Mouse (Mus musculus) forebrain, embryonic 15.5 days (tissue): Measurements from ENCODE around the gene Mrpl50. TPM values are rescaled to one million over a fixed set of nuclear protein-coding genes. Genes with fewer than 3 reads are reported as not detected.
A peak's percentile ranks its signal among the peaks of the same experiment; 100 is the strongest.
"Not testable (repeated sequence)": the region's sequence is repeated elsewhere in the genome, so short reads cannot be mapped to it uniquely, and the experiment has no call there.

Source experiments
- ATAC-seq: fragments of 200-750 bp; cut with Nextera tagmentation; replicated peaks from 2 replicates; pipeline ENCODE4 v1.8.0; 2017; ENCODE audit warnings: mild to moderate bottlenecking, moderate TSS enrichment, moderate library complexity
- H3K27ac ChIP-seq: fragments of 300-500 bp; sonication (generic); replicated peaks from 2 replicates; pipeline ENCODE4 v1.5.1; 2015; ENCODE audit warnings: mild to moderate bottlenecking, inconsistent platforms
- H3K27me3 ChIP-seq: fragments of 300-500 bp; sonication (generic); 2 replicates; pipeline ENCODE4 v1.6.1; 2015; ENCODE audit warnings: inconsistent platforms
- H3K36me3 ChIP-seq: fragments of 300-500 bp; sonication (generic); 2 replicates; pipeline ENCODE4 v1.6.1; 2015; ENCODE audit warnings: mild to moderate bottlenecking, inconsistent platforms
- H3K4me1 ChIP-seq: fragments of 300-500 bp; sonication (generic); 2 replicates; pipeline ENCODE4 v1.6.1; 2015; ENCODE audit warnings: inconsistent platforms
- H3K4me2 ChIP-seq: fragments of 300-500 bp; sonication (generic); replicated peaks from 2 replicates; pipeline ENCODE4 v1.6.1; 2015; ENCODE audit warnings: mild to moderate bottlenecking, inconsistent platforms
- H3K4me3 ChIP-seq: fragments of 300-500 bp; sonication (generic); 2 replicates; pipeline ENCODE4 v1.5.1; 2015; ENCODE audit warnings: mild to moderate bottlenecking, inconsistent platforms
- H3K9ac ChIP-seq: fragments of 300-500 bp; sonication (generic); replicated peaks from 2 replicates; pipeline ENCODE4 v1.6.1; 2015; ENCODE audit warnings: mild to moderate bottlenecking, inconsistent platforms
- H3K9me3 ChIP-seq: fragments of 300-500 bp; sonication (generic); 2 replicates; pipeline ENCODE4 v1.6.1; 2016; ENCODE audit warnings: inconsistent platforms
- WGBS: fragments of 180-500 bp; shearing (Covaris S2); methylation state at CpG from one replicate; pipeline ENCODE4 v1.1.7; 2015; ENCODE audit warnings: mixed read lengths; 5-methylcytosine and 5-hydroxymethylcytosine counted together
- polyA plus RNA-seq: library from polyadenylated mRNA; unstranded; fragments of >200 nt; fragmentation: Nextera tagmentation; extraction: Ambion mirVana; gene quantifications from 2 replicates; pipeline ENCODE4 v1.2.1, GENCODE M21; 2015

The Mrpl50 gene
- polyA plus RNA-seq, 1 experiment from 2014 or later: 77.7 TPM

DNA sequence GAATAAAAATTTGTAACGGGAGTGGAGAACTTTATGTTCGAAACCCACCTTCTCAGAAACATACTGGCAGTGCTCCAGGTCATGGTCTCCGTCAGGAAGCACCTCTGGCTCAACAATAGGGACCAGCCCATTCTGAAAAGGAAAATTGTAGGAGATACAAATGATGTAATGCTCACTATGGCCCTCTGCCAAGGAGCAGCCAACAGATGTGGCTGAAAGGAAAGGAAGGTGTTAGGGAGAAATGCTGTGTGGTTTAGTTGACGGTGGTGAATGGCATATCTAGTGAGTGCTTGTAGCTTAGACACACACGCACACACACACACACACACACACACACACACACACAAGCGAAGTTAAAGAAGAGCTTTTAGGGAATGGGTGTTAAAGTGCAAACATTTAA is 18.8 kb upstream of the Mrpl50 start:
- no peaks in the 10 kb centered on the region for H3K4me1 ChIP-seq
- H3K9ac ChIP-seq: no peak overlapping the region
- no peaks in the 10 kb centered on the region for H3K36me3 ChIP-seq
- WGBS: 52% methylated on average over 6 of the region's 6 CpGs
- no peak for ATAC-seq
- no peak overlapping the region for H3K27ac ChIP-seq
- no peaks in the 10 kb centered on the region for H3K9me3 ChIP-seq
- H3K27me3 ChIP-seq: no peaks in the 10 kb centered on the region
- no peak overlapping the region for H3K4me2 ChIP-seq
- no peak overlapping the region for H3K4me3 ChIP-seq

DNA sequence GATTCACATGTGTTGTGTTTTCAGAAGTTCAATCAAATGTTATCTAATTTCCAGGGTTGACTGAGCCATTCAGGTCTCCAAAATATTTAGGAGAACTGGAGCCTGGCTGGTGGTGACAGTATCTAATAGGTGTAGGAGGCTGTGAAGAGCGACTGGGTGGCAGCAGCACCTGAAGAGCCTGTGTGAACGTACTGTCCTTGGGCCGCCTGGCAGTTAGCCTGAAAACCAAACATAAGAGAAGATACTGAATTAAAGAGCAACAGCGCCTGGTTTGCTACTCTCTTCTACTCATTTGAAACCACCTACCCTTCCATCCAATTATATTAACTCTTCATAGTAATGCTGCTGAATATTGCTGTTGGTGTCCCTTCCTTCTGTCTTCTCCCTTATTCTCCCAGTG is 15.8 kb upstream of the Mrpl50 start:
- Histone ChIP-seq H3K9me3 (no peaks in the 10 kb centered on the region), H3K27ac (no peak overlapping the region), H3K9ac (no peak overlapping the region), H3K4me2 (no peak overlapping the region), H3K4me1 (no peaks in the 10 kb centered on the region), H3K4me3 (no peak overlapping the region), H3K27me3 (no peaks in the 10 kb centered on the region), H3K36me3 (0 out of 2 replicates have a peak, but pooled peaks cover 11% of the 10 kb centered on the region)
- ATAC-seq: no peak
- 89% methylated on average over 4 of the region's 4 CpGs for WGBS

DNA sequence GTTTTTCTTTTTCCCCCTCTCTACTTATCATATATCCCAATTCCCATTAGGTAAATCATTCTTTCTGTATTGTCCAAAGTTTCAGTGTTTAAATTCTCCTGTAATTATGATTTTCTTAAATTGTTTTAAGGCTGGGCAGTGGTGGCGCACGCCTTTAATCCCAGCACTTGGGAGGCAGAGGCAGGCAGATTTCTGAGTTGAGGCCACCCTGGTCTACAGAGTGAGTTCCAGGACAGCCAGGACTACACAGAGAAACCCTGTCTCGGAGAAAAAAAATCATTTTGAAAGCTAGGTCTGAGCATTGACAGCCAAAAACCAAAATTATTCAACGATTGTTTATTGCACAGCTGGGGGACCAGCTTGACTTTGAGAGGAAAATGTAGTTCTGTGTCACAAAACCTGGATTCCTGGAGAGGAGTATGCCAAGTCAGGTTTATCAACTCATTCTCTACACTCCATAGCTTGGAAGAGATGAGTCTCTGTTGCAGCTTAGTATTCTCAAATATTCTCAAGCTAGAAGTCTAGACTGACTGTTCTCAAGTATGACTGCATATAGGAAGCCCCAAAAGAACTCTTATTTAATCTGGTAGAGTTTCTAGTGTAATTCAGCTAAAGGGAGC is 14.9 kb upstream of the Mrpl50 start:
- Histone ChIP-seq H3K9ac (no peak overlapping the region), H3K9me3 (no peaks in the 10 kb centered on the region), H3K4me1 (no peaks in the 10 kb centered on the region), H3K4me3 (no peak overlapping the region), H3K27ac (no peak overlapping the region), H3K4me2 (no peak overlapping the region), H3K36me3 (peaks cover 15% of the 10 kb centered on the region), H3K27me3 (no peaks in the 10 kb centered on the region)
- ATAC-seq: no peak
- WGBS: 96% methylated on average over 4 of the region's 4 CpGs

DNA sequence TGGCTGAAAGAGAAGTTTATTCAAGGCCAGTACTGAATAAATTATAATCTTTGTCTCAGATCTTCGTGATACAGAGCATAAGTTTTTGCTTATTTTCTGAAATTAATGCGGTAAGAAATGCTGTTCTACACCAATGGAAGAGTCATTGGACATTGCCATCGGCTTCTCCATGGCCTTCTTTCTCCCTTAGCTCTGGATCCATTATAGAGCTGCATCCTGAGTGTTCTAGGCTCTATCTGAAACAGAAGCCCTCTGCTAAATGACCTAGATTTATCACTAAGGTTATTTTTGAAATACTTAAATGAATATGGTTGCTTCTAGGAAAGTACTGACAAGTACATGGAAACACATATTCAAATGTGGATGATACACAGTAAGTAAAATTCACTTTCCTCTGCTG is 14.1 kb upstream of the Mrpl50 start:
- peaks cover 4% of the 10 kb centered on the region; the same call in 1 of the 2 replicates for H3K9me3 ChIP-seq
- no peak for ATAC-seq
- H3K4me3 ChIP-seq: no peak overlapping the region
- H3K4me1 ChIP-seq: no peaks in the 10 kb centered on the region
- 91% methylated on average over 3 of the region's 3 CpGs for WGBS
- no peak overlapping the region for H3K4me2 ChIP-seq
- H3K27ac ChIP-seq: no peak overlapping the region
- H3K36me3 ChIP-seq: peaks cover 23% of the 10 kb centered on the region
- no peak overlapping the region for H3K9ac ChIP-seq
- H3K27me3 ChIP-seq: no peaks in the 10 kb centered on the region

DNA sequence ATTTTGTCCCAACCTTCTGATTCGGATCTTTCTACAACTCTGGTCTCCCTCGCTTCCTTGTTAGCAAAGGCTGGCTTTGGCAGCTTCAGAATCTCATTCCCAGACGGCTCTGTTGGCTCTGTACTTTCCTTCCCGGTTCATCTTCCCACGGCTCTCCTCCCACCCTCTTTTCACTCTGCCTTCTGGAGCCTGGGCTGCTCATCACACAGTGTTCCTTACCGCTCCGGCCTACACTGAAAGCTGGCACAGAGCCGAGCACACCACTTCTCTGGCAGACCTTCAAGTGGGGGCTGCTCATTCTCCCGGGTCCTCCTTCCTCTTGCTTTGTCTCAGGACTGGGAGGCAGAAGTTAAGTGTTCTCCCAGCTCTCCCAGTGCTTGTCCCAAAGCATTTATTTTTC is 1.7 kb upstream of the Mrpl50 start:
- Histone ChIP-seq H3K36me3 (peaks cover 15% of the 10 kb centered on the region), H3K27me3 (no peaks in the 10 kb centered on the region), H3K4me2 (peak overlapping the region; percentile 70), H3K4me1 (peaks cover 32% of the 10 kb centered on the region), H3K9ac (no peak overlapping the region), H3K4me3 (peak overlapping the region; percentile 62), H3K9me3 (no peaks in the 10 kb centered on the region), H3K27ac (peak overlapping the region; percentile 27)
- no peak for ATAC-seq
- WGBS: 47% methylated on average over 9 of the region's 9 CpGs

DNA sequence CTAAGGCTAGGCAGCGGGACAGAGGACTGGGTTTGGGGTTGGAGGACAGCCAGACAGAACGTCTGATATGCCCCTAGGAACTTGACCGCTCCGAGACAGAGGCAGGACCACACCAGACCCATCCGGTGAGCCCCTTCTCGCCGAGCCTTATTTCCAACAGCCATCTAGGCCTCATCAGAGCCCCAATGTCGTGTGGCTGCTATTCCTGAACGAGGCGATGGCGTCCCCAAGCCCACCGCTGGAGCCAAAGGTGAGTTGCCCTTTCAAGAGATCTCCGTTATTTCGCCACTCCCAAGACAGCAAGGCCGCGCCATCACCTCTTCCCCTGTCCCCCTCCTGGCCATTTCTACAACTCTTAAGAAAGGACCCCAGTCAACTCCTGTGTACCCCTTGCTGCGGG is 453 bp upstream of the Mrpl50 start:
- H3K9me3 ChIP-seq: no peaks in the 10 kb centered on the region
- H3K9ac ChIP-seq: peak overlapping the region; percentile 67
- H3K36me3 ChIP-seq: peaks cover 12% of the 10 kb centered on the region
- peaks cover 32% of the 10 kb centered on the region for H3K4me1 ChIP-seq
- WGBS: 0% methylated on average over 17 of the region's 17 CpGs
- peak overlapping the region; percentile 44 for H3K27ac ChIP-seq
- H3K27me3 ChIP-seq: no peaks in the 10 kb centered on the region
- peak overlapping the region; percentile 70 for H3K4me2 ChIP-seq
- ATAC-seq: no peak; the same call in 1 of the 2 replicates
- H3K4me3 ChIP-seq: peak overlapping the region; percentile 62

DNA sequence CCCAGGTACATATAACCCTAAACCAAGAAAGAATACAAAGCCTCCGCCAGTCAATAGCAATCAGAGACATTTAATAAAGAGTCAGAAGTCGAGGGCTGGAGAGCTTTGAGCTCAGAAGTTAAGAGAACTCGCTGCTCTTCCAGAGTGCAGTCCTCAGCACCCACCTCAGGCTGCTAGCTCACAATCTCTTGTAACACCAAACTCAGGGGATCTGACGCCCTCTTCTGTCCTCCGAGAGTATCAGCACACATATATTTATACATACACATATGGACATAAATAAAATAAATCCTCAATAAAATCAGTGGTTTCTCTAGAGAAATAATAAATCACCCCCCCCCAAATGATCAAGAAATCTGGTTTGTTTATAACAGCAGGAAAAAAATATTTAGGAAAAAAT is 1.4 kb downstream of the Mrpl50 start:
- Histone ChIP-seq H3K9ac (no peak overlapping the region), H3K27me3 (no peaks in the 10 kb centered on the region), H3K36me3 (peaks cover 7% of the 10 kb centered on the region), H3K4me1 (peaks cover 32% of the 10 kb centered on the region), H3K4me2 (peak overlapping the region; percentile 61), H3K9me3 (no peaks in the 10 kb centered on the region), H3K27ac (no peak overlapping the region), H3K4me3 (no peak overlapping the region)
- 68% methylated on average over 5 of the region's 5 CpGs for WGBS
- ATAC-seq: no peak

DNA sequence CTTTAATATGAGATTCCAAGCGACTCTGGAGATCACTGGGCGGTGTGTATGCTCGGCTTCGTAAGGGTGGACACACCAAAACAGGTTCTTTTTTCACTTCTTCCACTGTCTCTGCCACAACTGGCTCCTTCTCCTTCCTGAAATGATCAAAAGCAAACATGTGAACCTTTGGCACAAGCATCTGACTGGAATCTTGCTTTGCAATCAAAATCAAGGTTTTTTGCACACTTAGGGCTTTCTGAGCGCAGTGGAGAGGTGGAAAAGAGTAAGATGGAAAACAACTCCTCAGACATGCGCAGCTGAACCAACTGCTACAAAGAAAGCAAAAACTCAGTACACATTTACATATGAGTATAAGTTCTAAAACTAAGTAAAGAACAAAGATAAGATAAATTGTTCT is 6.5 kb downstream of the Mrpl50 start:
- no peak overlapping the region for H3K27ac ChIP-seq
- 96% methylated on average over 6 of the region's 6 CpGs for WGBS

DNA sequence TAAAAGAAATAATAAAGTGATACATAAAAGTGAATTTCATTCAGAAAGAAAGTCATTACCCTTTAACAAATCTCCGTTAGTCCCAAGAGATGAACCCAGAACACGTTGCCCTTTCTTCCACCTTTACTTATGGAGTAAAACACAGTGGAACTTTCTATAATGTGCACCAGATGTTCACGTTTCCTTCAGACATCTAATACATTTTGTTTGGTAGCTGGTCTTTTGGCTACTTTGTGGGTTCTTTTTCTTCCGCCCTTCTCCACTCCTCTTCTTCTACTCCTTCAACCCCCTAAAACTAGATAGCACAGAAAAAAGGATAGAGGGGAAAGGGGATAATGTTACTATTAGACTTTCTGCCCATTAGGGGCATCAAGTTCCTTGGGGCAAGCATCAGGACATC is 8.3 kb downstream of the Mrpl50 start:
- no peak overlapping the region for H3K4me2 ChIP-seq
- H3K4me1 ChIP-seq: no peaks in the 10 kb centered on the region
- H3K36me3 ChIP-seq: peaks cover 25% of the 10 kb centered on the region
- H3K9ac ChIP-seq: no peak overlapping the region
- WGBS: 92% methylated on average over 4 of the region's 4 CpGs
- no peaks in the 10 kb centered on the region for H3K27me3 ChIP-seq
- ATAC-seq: no peak
- no peak overlapping the region for H3K27ac ChIP-seq
- no peak overlapping the region for H3K4me3 ChIP-seq
- no peaks in the 10 kb centered on the region for H3K9me3 ChIP-seq

More for the DNA sequence above, 6.5 kb downstream of the Mrpl50 start:
- Histone ChIP-seq H3K4me1 (peaks cover 6% of the 10 kb centered on the region), H3K9me3 (no peaks in the 10 kb centered on the region), H3K4me3 (no peak overlapping the region), H3K4me2 (no peak overlapping the region), H3K36me3 (peaks cover 25% of the 10 kb centered on the region), H3K9ac (no peak overlapping the region), H3K27me3 (no peaks in the 10 kb centered on the region)
- ATAC-seq: no peak

DNA sequence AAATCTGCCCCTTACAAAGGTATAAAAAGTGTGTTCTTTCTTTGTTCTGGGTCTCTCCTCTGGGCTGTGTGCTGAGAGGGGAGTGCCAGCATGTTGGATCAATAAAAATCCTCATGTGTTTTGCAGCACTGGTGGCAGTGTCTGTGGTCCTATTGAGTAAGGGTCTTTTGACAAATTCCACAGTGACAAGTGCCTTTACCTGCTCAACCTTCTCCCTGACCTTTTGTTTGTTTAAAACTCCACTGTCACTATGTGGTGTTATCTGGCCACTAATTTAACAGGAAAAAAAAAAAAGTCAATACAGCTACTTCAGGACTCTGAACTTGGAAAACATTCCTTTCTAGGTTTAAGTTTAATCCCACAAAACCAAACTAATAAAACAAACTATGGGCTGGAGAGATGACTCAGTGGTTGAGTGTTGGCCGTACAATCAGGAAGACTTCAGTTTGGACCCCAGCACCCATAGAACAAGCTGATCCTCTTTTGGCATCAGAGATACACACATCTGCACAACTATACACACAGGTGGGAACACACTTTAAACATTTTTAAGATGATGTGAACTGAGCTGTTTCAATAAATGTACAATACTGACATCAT is 10.6 kb downstream of the Mrpl50 start:
- peaks cover 25% of the 10 kb centered on the region for H3K36me3 ChIP-seq
- not testable (repeated sequence) for H3K27ac ChIP-seq, H3K27me3 ChIP-seq, H3K4me3 ChIP-seq, H3K4me2 ChIP-seq, H3K4me1 ChIP-seq, H3K9ac ChIP-seq, H3K9me3 ChIP-seq, ATAC-seq
- 97% methylated on average over 1 of the region's 1 CpGs for WGBS

DNA sequence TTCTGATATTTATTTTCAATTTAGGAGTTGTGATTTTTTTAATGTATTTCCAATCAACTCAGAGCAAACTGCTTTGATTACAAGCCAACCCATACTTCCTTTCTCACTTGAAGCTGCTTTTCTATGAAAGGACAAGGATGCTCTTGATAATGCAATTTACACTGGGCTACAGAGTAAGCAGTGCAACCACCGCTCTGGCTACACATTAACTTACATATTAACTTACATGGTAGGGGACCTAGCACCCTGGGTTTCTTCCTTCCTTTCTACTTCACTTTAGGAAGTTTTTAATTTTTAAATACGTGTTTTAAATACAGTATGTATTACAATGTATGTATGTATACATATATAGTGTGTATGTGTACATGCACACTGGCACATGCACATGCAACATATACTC is 11.7 kb downstream of the Mrpl50 start:
- Histone ChIP-seq H3K9ac (no peak overlapping the region), H3K9me3 (no peaks in the 10 kb centered on the region), H3K4me2 (no peak overlapping the region), H3K27ac (no peak overlapping the region), H3K27me3 (no peaks in the 10 kb centered on the region), H3K4me1 (no peaks in the 10 kb centered on the region), H3K36me3 (peaks cover 23% of the 10 kb centered on the region), H3K4me3 (no peak overlapping the region)
- WGBS: 94% methylated on average over 2 of the region's 2 CpGs
- ATAC-seq: no peak

DNA sequence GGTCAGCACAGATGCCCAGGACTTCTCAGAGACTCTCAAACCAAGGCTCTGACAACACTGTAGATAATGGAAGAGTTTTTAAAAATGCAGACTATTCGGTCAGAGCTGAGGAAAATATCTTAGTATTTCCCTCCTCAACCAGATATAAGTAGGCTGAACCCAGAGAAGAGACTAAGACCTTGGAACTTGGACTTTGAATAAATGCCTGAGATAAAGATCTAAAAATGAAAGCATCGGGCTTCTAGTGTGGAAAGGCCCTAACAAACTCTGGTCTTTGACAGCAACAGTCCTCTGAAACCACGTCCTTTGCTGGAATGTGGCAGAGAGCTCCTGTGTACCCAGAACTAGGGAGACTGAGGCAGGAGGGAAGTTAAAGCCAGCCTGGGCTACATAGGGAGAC is 14.5 kb downstream of the Mrpl50 start, which contains the start of gene Baat:
TSS of gene Baat (minus strand) at position 172 of the 400 bp plus-strand sequence.
- no peaks in the 10 kb centered on the region for H3K9me3 ChIP-seq
- H3K9ac ChIP-seq: no peak within 1 kb of the TSS
- 87% methylated on average over 3 of the region's 3 CpGs for WGBS
- H3K27ac ChIP-seq: no peak within 1 kb of the TSS
- no peak within 1 kb of the TSS for H3K4me3 ChIP-seq
- no peaks in the 10 kb centered on the region for H3K36me3 ChIP-seq
- no peak for ATAC-seq
- H3K27me3 ChIP-seq: no peaks in the 10 kb centered on the region
- no peaks in the 10 kb centered on the region for H3K4me1 ChIP-seq
- no peak within 1 kb of the TSS for H3K4me2 ChIP-seq

DNA sequence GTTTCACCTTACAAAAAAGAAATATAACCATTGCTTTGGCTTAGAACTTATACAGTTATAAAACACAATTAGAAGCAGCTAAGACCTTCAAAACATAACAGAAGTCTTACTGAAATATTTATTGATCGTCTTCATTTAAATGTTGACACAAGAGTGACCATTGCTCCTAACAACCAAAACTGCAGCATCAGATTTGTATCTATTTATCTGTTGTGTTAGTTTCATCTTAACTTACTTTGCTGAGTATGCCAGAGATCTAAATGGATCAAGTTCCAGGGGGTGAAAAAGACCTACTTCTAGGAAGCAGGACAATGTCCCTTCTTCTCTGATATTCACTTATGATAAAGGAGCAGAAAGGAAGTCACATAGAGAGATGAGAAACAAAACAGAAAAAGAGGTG is 17.3 kb downstream of the Mrpl50 start:
- WGBS: 93% methylated on average over 1 of the region's 1 CpGs

More for the DNA sequence above, 17.3 kb downstream of the Mrpl50 start:
- Histone ChIP-seq H3K27me3 (no peaks in the 10 kb centered on the region), H3K9me3 (no peaks in the 10 kb centered on the region), H3K9ac (no peak overlapping the region), H3K4me3 (no peak overlapping the region), H3K27ac (no peak overlapping the region), H3K4me1 (no peaks in the 10 kb centered on the region), H3K36me3 (no peaks in the 10 kb centered on the region), H3K4me2 (no peak overlapping the region)
- ATAC-seq: no peak
